Mouse (Mus musculus) liver, embryonic 15.5 days (tissue): ENCODE measurements around the gene Fam71d. TPM values are rescaled to one million over a fixed set of nuclear protein-coding genes. Genes with fewer than 3 reads are reported as not detected.
A peak's percentile ranks its signal among the peaks of the same experiment; 100 is the strongest.

ENCODE experiments used
- ATAC-seq: fragments of 200-750 bp; cut with Nextera tagmentation; 2 replicates; pipeline ENCODE4 v1.8.0; 2017; ENCODE audit warnings: moderate number of reproducible peaks, mild to moderate bottlenecking, moderate library complexity; ENCODE audit not compliant: insufficient read depth
- H3K27ac ChIP-seq: fragments of 300-500 bp; sonication (generic); replicated peaks from 2 replicates; pipeline ENCODE4 v1.5.1; 2015; ENCODE audit warnings: mild to moderate bottlenecking, inconsistent platforms
- H3K27me3 ChIP-seq: fragments of 300-500 bp; sonication (generic); 2 replicates; pipeline ENCODE4 v1.6.1; 2015; ENCODE audit warnings: mild to moderate bottlenecking, inconsistent platforms
- H3K36me3 ChIP-seq: fragments of 300-500 bp; sonication (generic); replicated peaks from 2 replicates; pipeline ENCODE4 v1.6.1; 2015; ENCODE audit warnings: moderate library complexity, mild to moderate bottlenecking, inconsistent platforms
- H3K4me1 ChIP-seq: fragments of 300-500 bp; sonication (generic); replicated peaks from 2 replicates; pipeline ENCODE4 v1.6.1; 2015; ENCODE audit warnings: inconsistent platforms
- H3K4me2 ChIP-seq: fragments of 300-500 bp; sonication (generic); 2 replicates; pipeline ENCODE4 v1.6.1; 2015; ENCODE audit warnings: moderate library complexity, mild to moderate bottlenecking, inconsistent platforms
- H3K4me3 ChIP-seq: fragments of 300-500 bp; sonication (generic); replicated peaks from 2 replicates; pipeline ENCODE4 v1.5.1; 2015; ENCODE audit warnings: mild to moderate bottlenecking, inconsistent platforms
- H3K9ac ChIP-seq: fragments of 300-500 bp; sonication (generic); 2 replicates; pipeline ENCODE4 v1.6.1; 2015; ENCODE audit warnings: moderate library complexity, mild to moderate bottlenecking, inconsistent platforms
- H3K9me3 ChIP-seq: fragments of 300-500 bp; sonication (generic); replicated peaks from 2 replicates; pipeline ENCODE4 v1.6.1; 2016; ENCODE audit warnings: inconsistent platforms
- WGBS: fragments of 180-500 bp; shearing (Covaris S2); methylation state at CpG from one replicate; pipeline ENCODE4 v1.1.7; 2015; ENCODE audit warnings: mixed read lengths; ENCODE audit not compliant: insufficient replicate concordance; 5-methylcytosine and 5-hydroxymethylcytosine counted together
- polyA plus RNA-seq: library from polyadenylated mRNA; unstranded; fragments of >200 nt; fragmentation: Nextera tagmentation; extraction: Ambion mirVana; gene quantifications from 2 replicates; pipeline ENCODE4 v1.2.1, GENCODE M21; 2015

Gene Fam71d
- polyA plus RNA-seq: not detected in 2 replicates

DNA sequence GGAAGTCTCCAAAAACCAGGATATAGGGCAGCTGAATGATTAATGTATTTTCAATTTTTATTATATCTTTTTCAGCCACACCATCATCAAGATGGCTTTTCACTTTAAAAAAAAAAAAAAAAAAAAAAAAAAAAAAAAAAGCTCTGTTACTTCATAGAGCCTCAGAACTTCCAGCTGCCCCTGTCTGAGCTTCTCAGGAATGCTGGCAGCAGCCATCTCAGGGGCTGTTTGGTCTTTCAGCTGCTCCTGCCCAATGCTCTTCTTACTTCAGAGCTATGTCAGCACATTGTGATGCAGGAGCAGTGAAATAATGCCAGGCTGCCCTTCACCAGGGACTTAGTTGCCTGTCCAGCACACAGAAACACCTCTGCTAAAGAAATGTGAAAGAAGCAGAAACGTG lies at the start of gene Fam71d:
TSS of gene Fam71d (plus strand) at position 211 of the 400 bp plus-strand sequence.
- H3K9me3 ChIP-seq: no peaks in the 10 kb centered on the region
- H3K4me1 ChIP-seq: no peaks in the 10 kb centered on the region
- H3K4me2 ChIP-seq: no peak within 1 kb of the TSS
- no peak within 1 kb of the TSS for H3K4me3 ChIP-seq
- no peak within 1 kb of the TSS for H3K9ac ChIP-seq
- H3K27ac ChIP-seq: no peak within 1 kb of the TSS
- no peaks in the 10 kb centered on the region for H3K27me3 ChIP-seq
- ATAC-seq: no peak
- 40% methylated on average over 1 of the region's 1 CpGs for WGBS
- no peaks in the 10 kb centered on the region for H3K36me3 ChIP-seq

GRCm38 (mm10) chr12:78643691-78644090 lies 47.6 kb upstream of the Fam71d start:
- H3K36me3 ChIP-seq: no peaks in the 10 kb centered on the region
- H3K9me3 ChIP-seq: no peaks in the 10 kb centered on the region
- no peak for ATAC-seq
- 67% methylated on average over 2 of the region's 2 CpGs for WGBS
- no peak overlapping the region for H3K9ac ChIP-seq
- no peak overlapping the region for H3K27ac ChIP-seq
- no peaks in the 10 kb centered on the region for H3K27me3 ChIP-seq
- no peak overlapping the region for H3K4me3 ChIP-seq
- H3K4me1 ChIP-seq: no peaks in the 10 kb centered on the region
- no peak overlapping the region for H3K4me2 ChIP-seq

GRCm38 (mm10) chr12:78645282-78645681 lies 46.1 kb upstream of the Fam71d start:
- no peak overlapping the region for H3K27ac ChIP-seq
- no peak overlapping the region for H3K9ac ChIP-seq
- H3K9me3 ChIP-seq: no peaks in the 10 kb centered on the region
- H3K4me2 ChIP-seq: no peak overlapping the region
- WGBS: 78% methylated on average over 1 of the region's 1 CpGs
- H3K4me3 ChIP-seq: no peak overlapping the region
- H3K27me3 ChIP-seq: no peaks in the 10 kb centered on the region
- no peaks in the 10 kb centered on the region for H3K4me1 ChIP-seq
- ATAC-seq: no peak
- H3K36me3 ChIP-seq: no peaks in the 10 kb centered on the region

DNA sequence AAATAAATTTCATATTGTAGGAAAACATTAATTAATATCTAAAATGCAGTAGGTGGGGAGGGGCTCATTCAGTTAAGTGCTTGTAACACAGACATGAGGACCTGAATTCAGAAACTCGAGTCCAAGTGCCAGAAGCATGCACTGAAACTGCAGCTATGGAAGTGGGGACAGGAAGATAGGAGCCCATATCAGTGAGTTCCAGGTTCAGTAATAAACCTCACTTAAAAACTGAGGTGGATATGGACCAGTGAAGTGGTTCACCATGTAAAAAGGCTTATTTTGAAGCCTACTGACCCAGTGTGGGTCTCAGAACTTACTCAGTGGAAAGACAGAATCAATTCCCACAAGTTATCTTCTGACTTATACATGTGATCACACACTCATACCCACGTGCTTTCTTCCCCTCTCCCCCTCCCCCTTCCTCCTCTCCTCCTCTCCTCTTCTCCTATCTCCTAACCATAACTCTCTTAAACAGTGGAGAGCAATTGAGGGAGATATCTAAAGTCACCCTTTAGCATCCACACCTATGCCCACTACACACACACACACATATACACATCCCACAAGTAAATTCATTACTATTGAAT lies 31.5 kb upstream of the Fam71d start:
- WGBS: 16% methylated on average over 2 of the region's 2 CpGs
- no peaks in the 10 kb centered on the region for H3K4me1 ChIP-seq
- H3K4me2 ChIP-seq: no peak overlapping the region
- H3K9ac ChIP-seq: no peak overlapping the region
- no peaks in the 10 kb centered on the region for H3K36me3 ChIP-seq
- H3K4me3 ChIP-seq: no peak overlapping the region
- no peaks in the 10 kb centered on the region for H3K27me3 ChIP-seq
- peak; percentile 52; the same call in 1 of the 2 replicates for ATAC-seq
- H3K9me3 ChIP-seq: no peaks in the 10 kb centered on the region
- no peak overlapping the region for H3K27ac ChIP-seq

DNA sequence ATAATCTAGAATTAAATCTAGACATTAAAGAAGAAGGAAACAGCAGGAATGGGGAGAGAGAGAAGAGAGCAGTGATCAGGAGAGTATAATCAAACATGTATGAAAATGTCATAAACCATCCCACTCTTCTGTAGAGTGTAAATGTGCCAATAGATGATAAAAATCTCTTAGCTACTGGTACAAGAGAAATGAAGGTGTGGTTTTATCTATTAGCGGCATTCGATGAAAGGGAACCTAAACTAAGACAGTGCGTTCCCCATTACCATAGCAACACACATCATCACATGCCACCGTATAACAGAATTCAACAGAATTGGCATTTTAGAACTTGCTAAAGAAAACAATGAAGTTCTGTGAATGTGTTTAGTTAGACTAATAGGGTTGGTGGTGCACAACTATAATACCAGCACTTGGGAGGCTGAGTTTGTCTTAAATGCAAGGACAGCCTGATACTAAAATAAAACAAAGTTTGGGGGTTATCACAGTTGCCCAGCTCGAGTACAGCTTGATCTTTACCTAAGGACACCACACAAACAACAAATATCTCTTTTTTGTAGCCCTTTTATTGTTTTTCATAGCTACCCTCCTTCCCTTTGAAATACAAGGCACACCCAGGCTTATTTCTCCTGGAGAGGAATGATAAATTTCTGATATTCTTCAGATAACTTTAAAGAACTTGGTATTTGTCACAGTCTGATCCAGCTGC lies 13.1 kb upstream of the Fam71d start:
- no peak overlapping the region for H3K9ac ChIP-seq
- H3K9me3 ChIP-seq: no peaks in the 10 kb centered on the region
- peak; percentile 56 for ATAC-seq
- H3K27ac ChIP-seq: no peak overlapping the region
- H3K36me3 ChIP-seq: 0 out of 2 replicates have a peak, but pooled peaks cover 2% of the 10 kb centered on the region
- no peaks in the 10 kb centered on the region for H3K27me3 ChIP-seq
- H3K4me2 ChIP-seq: no peak overlapping the region
- H3K4me3 ChIP-seq: no peak overlapping the region
- 41% methylated on average over 5 of the region's 5 CpGs for WGBS
- no peaks in the 10 kb centered on the region for H3K4me1 ChIP-seq

- no peaks in the 10 kb centered on the region for H3K27me3 ChIP-seq
Observed at GRCm38 (mm10) chr12:78678807-78679189, 12.5 kb upstream of the Fam71d start.

DNA sequence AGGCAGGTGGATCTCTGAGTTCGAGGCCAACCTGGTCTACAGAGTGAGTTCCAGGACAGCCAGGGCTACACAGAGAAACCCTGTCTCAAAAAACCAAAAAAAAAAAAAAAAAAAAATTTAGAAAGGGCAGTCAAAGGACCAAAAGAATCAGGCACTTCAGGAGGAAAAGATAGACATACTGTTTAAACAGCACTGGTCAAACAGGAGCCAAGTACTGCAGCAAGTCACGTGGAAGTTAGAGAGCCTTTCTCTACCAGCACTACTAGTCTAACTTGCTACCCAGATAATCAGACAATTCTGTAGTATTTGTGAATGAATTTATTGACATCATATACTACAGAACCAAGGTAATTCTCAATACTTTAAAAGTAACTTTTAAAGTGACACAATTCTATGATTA lies 10.3 kb upstream of the Fam71d start:
- H3K27ac ChIP-seq: no peak overlapping the region
- no peak overlapping the region for H3K9ac ChIP-seq
- H3K4me3 ChIP-seq: no peak overlapping the region
- no peaks in the 10 kb centered on the region for H3K36me3 ChIP-seq
- 67% methylated on average over 2 of the region's 2 CpGs for WGBS
- no peaks in the 10 kb centered on the region for H3K9me3 ChIP-seq
- no peak for ATAC-seq
- no peaks in the 10 kb centered on the region for H3K27me3 ChIP-seq
- H3K4me2 ChIP-seq: no peak overlapping the region
- H3K4me1 ChIP-seq: no peaks in the 10 kb centered on the region

More at GRCm38 (mm10) chr12:78678807-78679189, 12.5 kb upstream of the Fam71d start:
- Histone ChIP-seq H3K4me1 (no peaks in the 10 kb centered on the region), H3K9ac (no peak overlapping the region), H3K36me3 (0 out of 2 replicates have a peak, but pooled peaks cover 2% of the 10 kb centered on the region), H3K27ac (no peak overlapping the region), H3K4me2 (no peak overlapping the region), H3K4me3 (no peak overlapping the region), H3K9me3 (no peaks in the 10 kb centered on the region)
- 60% methylated on average over 2 of the region's 2 CpGs for WGBS
- ATAC-seq: no peak

GRCm38 (mm10) chr12:78682279-78682678 lies 9.1 kb upstream of the Fam71d start:
- Histone ChIP-seq H3K4me3 (no peak overlapping the region), H3K4me1 (no peaks in the 10 kb centered on the region), H3K4me2 (no peak overlapping the region), H3K27ac (no peak overlapping the region), H3K36me3 (no peaks in the 10 kb centered on the region), H3K9ac (no peak overlapping the region), H3K27me3 (no peaks in the 10 kb centered on the region), H3K9me3 (no peaks in the 10 kb centered on the region)
- ATAC-seq: no peak
- 65% methylated on average over 4 of the region's 4 CpGs for WGBS

DNA sequence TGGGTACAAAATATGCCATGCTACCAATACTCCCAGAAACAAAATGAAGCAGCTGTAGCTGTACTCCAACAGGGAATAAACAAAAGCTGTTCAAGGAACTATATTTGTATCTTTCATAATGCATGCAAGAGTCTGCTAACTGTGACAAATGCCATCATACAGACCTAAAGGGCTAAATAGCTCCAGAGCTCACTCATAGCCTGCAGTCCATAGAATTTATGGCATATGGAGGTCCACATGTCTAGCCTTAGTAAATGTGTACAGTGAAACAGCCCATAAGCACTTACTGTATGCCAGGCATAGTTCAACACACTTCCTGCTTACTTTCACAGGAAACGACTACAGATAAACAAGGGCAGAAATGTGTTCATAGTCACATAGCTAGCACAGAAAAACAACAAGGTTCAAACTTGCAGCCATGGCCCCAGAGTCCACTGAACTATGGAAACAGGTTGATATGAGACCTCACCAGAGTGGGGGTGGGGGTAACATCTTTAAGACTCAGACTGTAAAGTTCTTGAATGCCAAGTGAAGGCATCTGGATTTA lies 5.6 kb upstream of the Fam71d start:
- Histone ChIP-seq H3K27me3 (no peaks in the 10 kb centered on the region), H3K4me1 (no peaks in the 10 kb centered on the region), H3K36me3 (no peaks in the 10 kb centered on the region), H3K9me3 (no peaks in the 10 kb centered on the region), H3K4me3 (no peak overlapping the region), H3K4me2 (no peak overlapping the region), H3K27ac (no peak overlapping the region), H3K9ac (no peak overlapping the region)
- 31% methylated on average over 1 of the region's 1 CpGs for WGBS
- no peak for ATAC-seq

GRCm38 (mm10) chr12:78688876-78689275 lies 2.5 kb upstream of the Fam71d start:
- Histone ChIP-seq H3K27ac (no peak overlapping the region), H3K4me2 (no peak overlapping the region), H3K4me3 (no peak overlapping the region), H3K9me3 (no peaks in the 10 kb centered on the region), H3K9ac (no peak overlapping the region), H3K27me3 (no peaks in the 10 kb centered on the region), H3K4me1 (no peaks in the 10 kb centered on the region), H3K36me3 (no peaks in the 10 kb centered on the region)
- WGBS: 67% methylated on average over 5 of the region's 5 CpGs
- ATAC-seq: no peak

- H3K27me3 ChIP-seq: no peaks in the 10 kb centered on the region
- H3K4me3 ChIP-seq: no peak overlapping the region
- no peaks in the 10 kb centered on the region for H3K9me3 ChIP-seq
- no peak overlapping the region for H3K27ac ChIP-seq
- no peaks in the 10 kb centered on the region for H3K4me1 ChIP-seq
- no peak overlapping the region for H3K9ac ChIP-seq
- 51% methylated on average over 2 of the region's 2 CpGs for WGBS
- no peak overlapping the region for H3K4me2 ChIP-seq
- ATAC-seq: no peak
- no peaks in the 10 kb centered on the region for H3K36me3 ChIP-seq
Observed at GRCm38 (mm10) chr12:78693281-78693680, 1.9 kb downstream of the Fam71d start.
